Mouse (Mus musculus) embryo, embryonic 9.5 days (tissue): ENCODE measurements at regions not wholly inside any gene's neighbourhood (a gene's known extent, or its start where the extent isn't known, plus 50 kb on each side); places are given as distances from the start of the nearest gene placed in this dataset.
A peak's percentile ranks its signal among the peaks of the same experiment; 100 is the strongest.

Experiments used
- DNase-seq: peaks from one replicate; pipeline ENCODE4 v3.0.0-alpha.2; 2017; ENCODE audit errors: extremely low spot score

DNA sequence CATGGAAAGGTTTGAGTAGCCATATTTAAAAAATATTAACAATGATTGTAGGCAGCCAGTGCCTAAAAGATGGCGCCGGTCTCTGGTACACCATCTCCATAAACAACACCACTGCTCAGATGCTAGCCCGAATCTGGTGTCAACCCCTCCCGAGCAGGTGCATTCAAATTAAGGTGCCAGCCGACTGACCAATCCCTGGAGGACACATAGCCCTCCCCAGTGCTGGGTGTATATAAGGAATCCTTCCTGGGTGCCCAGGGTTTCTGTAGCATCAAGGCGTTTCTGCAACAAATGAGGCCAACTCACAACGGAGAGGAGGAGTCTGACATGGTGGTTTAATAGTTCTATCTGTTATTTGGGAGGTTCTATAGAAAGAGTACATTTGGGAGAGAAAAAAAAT, 1219.6 kb downstream of the Gsdmc2 start:
- DNase-seq = no peak

DNA sequence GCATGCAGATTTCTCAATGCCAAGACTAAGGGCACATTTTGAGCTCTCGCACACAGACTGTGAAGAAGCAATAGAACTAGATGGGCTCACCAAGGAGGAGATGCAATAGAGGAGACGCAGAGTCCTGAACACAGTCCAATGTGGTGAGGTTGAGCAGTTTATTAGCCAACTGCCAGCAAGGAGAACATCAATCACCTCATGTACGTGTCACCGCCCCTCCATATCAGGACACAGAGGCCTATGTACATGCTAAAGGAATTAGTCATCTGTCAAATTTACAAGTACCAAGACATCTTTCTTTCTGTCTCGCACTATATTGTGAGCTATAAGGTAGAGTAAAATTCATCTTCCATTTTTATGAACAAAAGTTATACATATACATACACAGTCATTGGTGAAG, 1228.9 kb downstream of the Gsdmc2 start:
- DNase-seq = no peak

DNA sequence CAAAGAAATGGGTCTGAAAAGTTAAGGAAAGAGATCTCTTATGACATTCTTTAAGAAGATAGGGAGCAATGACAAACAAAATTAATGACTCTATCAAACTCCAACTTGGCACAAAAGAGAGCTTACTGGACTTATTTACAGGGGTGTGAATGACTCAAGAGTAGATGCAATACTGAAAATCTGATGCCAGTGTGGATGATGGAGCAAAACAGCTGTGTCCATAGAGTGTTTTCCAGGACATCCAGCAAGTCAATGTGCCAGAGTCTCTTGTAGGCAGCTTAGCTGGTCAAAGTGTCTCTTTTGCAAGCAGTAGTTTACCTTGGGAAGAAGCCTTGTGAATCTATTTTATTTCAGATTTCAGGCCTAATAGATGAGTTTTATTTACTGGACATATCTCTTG, 1248.2 kb downstream of the Gsdmc2 start:
- DNase-seq = no peak

DNA sequence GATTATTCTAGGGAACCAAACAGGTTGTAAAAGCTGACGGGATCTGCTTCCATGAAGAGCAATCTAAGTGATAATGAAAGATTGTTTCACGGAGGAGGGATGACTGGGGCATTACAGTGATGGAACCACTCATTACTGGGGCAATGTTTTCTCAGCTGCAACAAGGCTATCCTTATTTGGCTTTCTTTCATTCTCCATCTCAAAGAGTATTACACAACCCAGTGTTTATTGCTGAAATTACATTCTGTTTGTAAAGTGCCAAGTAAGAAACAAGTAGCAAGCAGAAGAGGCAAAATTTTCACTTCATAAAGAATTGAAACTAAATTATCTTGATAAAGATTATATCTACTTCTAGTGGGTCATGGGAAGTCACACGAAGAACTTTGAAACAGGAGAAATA, 1256.4 kb downstream of the Gsdmc2 start:
- no peak for DNase-seq

DNA sequence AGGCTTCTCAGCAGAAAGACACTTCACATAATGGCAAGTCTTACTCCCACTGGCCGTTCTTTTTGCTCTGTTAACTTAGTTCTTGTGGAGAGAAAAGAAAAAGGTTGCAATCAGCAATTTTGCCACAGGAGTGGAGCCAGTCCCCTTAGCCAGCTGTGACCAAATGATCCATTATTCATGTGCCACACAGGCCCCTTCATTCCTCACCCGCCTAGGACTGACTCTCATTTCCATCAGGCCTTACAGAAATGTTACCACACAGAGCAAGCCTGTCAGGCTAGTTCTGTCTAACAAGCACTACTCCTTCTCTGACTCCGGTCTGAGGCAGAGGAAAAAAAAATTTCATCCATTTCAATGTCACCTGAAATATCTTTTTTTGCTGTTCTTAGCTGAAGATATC, 1266.2 kb downstream of the Gsdmc2 start:
- DNase-seq = no peak

DNA sequence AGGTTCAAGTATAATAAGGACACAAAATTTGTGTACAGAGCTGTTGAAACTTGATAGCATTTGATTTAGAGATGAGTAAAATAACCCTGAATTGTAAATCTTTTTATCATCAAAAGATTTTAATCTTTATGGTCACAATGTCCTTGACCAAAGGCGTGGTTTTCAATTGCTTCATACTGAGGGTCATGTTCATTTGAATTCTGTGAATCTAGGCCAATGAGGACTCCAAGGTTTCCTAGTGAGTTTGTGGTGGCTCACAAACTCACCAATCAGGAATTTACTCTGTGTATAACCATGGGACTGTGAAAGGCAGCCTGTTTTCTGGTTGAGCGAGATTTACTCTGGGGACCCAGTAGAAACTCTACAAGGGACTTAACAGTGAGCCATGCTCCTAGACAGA, 1269.2 kb downstream of the Gsdmc2 start:
- DNase-seq = no peak

DNA sequence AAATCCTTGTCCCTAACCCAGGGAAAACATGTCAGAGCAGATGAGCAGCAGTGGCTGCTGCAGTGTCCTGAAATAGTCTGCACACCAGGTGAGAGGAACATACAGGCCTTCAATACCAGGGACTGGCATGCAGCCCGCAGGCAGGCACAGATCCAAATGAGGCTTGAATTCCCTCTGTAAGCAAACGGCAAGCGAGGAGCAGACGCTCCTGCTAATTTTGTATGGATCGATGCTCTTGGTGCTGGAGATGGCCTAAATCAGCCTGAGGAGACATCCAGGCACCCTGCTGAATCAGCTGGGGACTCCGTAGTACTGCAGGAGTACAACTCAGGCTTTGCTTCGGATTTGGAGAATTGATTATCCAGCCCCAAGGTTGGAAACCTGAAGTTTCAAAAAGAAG, 1273.2 kb downstream of the Gsdmc2 start:
- no peak for DNase-seq

DNA sequence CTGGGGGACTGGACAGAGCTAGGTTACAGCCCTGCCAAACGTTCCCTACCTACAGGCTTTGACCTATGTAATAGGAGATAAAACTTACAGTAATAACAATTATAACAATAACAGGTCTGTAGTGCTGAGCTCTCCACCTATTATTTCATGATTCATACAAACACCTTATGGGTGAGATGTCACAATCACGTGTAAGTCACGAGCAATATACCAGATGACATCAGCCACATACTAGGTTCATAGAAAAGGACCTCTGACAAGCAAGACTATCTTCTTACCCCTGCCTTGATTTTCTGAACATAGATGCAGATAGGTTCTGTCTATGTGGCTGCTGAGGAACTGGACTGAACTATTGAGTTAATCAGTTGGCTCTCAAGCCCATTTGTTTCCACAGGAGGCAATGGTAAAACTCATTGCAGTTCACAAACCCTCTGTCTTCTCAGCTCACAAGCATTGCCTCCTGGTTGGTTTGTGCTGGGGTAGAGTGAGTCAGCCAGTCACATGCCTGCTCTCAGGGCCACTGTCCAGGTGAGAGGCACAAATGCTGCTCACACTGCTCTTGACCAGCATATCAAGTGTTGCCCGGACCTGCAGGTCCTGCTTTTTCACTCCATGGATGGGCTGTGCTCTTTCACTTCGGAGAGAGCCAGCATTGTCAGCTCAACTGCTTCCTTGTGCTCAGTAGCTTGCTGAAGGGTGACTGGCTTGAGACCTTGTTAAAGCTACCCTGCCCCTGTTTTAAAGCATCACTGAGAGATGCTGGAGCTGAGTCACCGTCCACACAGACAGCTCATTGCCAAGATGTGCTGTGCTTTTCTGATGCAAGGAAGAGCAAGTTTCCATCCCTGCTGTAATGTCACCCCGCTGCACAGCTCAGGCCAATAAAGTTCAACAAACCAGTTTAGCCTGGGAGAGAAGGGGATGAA, 1275.9 kb downstream of the Gsdmc2 start:
- no peak for DNase-seq

DNA sequence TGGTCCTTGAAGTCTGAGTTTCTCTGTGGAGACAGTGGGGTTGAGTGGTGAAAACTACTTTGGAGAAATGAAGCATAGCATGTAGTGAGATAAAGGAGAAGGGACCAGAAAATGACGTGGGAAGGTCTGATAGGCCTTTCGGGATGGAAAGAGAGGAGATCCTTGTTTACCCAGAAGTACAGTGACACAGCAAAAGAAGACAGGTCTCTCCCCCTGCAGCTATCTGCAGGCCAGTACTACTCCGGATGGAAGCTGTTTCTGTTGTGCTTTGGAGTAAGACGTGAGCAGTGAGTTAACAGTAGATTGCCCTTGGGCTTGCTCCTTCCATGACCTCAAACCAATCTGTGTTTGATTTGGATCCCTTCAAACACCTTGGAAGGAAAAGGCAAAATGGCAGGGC, 1277.5 kb downstream of the Gsdmc2 start:
- no peak for DNase-seq

DNA sequence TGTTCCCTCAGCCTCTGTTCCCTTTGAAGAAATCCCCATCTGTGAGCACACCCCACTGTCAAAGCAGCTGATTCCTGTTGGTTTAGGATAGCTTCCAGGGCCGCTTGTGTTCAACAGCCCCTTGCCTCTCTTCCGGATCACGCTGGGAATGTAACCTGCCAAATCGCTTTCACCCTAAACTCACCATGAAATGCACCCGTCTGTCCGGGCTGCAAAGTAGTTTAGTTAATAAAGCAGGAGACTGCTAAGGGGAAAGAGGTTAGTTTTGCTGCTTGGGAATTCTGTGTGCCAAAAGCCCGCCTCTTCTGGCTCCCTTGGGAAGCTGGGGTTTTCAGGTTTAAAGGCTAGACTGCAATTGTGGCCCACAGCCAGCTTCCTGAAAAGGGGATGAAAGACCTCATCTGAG, 1278.9 kb downstream of the Gsdmc2 start:
- DNase-seq = peak; percentile 15

DNA sequence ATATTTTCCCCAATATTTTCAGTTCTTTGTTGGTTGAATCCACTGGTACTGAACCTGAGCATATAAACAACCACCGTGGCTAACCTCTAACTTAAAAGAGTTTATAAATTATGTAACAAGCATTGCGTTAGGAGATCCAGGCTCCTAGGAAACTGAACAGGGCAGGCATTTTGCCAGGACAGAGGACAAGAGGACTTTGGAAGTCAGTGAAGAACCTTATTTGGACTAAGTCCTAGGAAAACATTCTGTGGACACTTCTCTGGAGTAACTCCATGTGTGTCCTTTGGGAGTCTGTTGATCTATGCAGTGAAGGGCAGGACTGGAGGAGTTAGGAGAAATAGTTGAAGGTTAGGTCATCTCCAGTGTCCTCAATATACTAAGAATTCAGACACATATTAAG, 1311.7 kb downstream of the Gsdmc2 start:
- no peak for DNase-seq

DNA sequence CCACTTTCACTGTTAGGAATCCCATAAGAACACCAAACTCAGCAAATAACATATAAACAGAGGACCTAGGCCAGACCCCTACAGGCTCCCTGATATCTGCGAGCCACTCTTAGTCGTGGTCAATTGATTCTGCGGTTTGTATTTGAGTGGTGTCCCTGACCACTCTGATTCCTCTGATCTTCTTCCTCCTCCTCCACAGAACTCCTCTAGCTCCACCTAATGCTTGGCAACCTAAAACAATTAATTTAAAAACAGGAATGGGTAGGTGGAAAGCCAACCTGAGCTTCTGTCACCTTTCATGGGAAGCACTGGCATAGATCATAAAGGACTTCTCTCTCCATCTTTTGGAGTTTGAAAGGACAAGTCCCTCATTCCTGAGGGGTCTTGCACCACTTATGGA, 1316.0 kb downstream of the Gsdmc2 start:
- no peak for DNase-seq

DNA sequence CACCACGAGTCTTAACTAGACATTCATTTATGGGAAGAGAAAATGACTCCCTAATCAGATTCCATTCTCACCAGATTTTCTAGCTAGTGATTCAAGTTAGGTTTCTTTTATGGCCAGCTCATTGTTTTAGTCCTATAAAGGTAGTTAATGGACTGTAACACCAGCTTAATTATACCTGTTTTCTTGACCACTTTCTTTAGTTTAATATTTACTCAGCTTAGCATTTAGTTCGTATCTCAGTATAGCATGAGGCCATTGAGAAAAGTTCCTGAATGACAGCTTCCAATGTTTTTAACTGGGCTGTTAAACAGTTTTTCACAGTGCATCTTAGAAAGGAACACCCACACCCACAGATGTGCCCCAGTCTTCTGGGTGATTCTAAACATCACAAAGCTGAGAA, 1320.3 kb downstream of the Gsdmc2 start:
- DNase-seq = no peak

DNA sequence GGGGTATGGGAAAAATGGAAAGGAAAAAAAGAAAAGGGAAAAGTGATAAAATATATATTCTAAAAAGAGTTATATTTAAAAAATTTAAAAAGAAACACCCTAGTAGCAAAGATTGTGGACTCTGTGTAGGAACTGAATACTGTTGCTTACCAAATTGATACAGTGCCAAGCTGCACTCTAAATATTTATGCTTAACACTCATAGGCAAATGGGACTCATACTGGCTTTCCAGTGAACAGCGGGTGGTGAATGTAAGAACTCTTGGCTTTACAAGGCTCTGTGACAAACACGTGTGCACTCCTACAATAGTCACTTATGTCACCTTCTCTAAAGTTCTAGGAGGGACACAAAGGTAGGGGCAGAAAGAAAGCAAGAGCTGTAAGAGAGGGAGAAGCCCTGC, 1320.8 kb downstream of the Gsdmc2 start:
- DNase-seq = no peak

DNA sequence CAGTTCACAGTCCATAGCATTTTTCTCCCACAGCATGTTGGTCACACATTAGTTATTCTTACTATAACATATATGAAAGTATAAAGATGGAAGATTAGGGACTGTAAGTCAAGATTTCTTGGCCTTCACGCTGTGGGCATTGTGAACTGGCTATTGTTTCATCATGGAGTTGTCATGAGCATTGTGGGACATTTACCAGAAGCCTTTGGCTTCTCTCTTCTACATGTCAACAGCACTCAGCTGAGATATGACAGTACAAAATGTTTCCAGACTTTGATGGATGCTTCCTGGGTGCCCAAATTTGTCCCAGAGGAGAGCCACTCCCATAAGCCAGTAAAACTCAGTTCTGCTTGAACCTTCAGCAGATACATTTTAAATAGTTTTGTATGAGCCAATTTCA, 1331.5 kb downstream of the Gsdmc2 start:
- DNase-seq = no peak

DNA sequence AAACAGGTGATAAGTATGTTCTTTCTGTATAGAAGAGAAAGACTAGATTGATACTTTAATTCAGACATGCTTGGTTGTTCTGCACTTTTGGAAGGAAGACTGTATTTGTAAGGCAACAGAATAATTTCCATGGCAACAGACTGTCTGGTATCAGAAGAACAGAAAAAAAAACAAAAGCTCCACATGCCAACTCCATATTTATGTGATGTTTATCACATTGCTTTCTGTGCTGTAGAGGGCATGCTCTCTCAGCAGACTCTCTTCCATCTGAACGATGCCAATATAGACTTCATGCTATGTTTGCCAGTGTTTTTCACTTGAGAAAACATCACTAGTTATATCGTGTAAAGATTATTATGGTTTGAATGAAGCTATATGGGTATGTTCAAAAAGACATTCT, 1333.5 kb downstream of the Gsdmc2 start:
- DNase-seq = no peak

DNA sequence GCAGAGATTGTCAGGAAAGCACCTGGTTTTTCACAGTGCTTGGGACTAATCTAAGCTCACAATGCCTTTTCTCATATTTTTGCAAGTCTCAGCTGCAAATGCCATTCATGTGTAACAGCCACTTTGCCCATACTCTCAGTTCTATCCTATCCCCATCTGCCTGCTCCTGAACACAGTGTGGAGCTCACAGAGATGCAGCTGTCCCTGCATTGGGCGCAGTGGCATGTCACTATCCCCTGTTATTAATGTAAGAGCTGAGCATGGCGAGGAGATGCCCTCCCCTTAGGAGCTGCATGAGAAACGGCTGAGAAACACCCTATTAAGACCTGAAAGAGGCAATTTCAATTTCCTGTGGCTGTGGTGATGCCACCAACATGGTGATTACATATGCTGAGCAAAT, 1341.1 kb downstream of the Gsdmc2 start:
- no peak for DNase-seq

DNA sequence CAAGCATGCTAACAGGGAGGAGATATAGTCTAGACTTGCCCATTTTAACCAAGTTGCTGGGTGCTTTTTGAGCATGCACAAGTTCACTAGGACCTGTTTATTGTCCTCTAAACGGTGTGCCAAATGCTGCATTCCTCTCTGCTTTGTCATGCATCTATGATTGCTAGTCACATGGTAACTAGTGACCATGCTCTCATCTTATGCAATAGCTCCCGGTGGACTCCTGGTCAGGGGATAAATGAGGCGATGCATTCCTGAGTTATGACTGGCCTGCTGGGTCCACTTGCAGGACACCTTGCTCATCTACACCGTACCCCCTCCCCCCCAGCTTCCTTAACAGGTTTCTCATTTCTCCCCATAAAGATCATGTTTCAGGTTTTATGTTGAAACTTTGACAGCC, 1344.0 kb downstream of the Gsdmc2 start:
- no peak for DNase-seq

DNA sequence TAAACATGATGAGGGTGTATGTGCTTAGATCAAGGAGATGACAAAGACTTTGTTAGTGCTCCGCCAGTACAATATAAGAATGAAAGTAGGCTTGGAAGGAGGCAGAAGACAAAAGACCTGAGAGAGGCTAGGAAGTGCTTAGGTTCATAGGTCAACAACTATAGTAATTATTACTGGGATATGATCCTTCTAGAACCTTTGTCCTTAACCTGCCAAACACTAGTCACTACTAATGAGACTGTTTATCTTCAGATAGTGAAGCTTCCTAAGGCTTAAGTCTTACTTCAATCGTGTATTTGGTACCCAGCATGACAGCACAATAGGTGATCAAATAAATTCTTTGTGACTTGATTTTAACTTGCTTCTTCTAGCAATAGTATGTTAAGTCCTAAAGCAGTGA, 1344.5 kb downstream of the Gsdmc2 start:
- no peak for DNase-seq

DNA sequence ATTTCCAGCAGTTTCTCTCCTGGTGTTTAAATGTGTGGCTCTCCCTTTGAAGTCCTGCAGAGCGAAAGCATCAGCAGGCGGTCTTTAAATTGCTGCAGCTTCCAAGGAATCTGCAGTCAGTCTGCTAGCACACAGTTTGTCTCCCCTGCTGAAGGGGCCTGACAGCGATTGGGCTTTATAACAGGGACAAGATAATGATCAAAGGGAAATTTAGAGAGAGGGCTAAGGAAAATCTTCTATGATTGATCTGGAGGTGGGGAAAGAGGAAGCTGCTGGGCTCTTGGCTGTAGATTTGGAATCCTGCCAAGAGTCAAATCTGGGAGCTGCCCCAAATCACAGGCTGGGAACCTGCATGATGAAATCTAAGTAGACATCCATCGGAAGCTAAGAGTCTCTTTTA, 1348.8 kb downstream of the Gsdmc2 start:
- DNase-seq = peak; percentile 51

DNA sequence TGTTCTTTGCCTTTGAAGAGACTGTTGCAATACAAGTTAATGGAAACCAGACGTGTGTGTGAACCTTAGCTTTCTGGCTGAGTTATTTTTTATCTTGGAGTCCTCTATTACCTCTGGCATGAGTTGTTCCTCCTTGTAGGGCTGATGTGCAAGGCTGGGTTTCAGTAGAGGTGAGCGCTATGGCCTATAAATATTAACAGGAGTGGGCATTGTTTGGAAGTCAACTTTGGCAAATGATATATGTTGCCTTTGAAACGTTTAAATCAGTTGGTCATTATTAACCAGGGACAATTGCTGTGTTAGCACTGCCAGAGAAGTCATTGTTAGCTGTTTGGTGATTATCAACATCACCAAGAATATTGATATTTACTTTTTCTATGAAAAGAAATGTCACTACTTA, 1352.6 kb downstream of the Gsdmc2 start:
- DNase-seq = no peak

DNA sequence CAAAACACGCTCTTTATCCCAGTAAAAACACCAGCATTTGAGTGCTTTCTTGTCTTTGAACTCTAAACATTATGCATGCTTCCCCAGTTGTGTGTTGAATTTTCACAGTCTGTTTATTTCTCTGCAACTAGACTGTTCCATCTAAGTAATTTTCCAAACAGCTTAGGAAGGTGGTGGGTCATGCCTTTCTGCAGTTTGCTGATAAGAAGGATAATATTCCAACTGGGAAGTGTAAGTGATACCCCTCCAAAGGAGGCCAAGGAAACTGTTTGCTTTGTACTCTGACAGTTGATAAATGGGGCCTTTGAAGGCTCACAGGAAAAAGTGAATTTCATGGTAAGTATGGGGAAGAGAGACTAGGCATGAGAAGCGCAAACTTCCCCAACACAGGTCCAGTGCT, 1354.4 kb downstream of the Gsdmc2 start:
- no peak for DNase-seq

DNA sequence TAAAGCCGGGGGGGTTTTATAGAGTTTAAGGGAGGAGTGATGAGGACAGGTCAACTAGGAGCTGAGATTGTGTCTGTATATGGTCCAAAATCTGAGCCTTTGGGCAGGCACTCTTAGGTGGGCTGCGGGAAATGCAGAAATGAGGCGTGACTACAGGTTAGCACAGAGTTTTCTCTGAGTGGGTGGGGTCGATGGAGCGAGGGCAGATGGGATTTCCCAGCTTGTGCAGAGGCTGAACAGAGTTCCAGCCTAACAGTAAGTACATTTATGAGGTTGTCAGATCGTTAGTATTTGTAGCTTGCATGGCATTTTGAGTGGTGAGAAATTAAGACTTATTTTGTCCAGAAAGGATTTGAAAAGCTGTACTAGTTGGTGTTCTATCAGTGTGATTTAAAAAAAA, 1358.4 kb downstream of the Gsdmc2 start:
- no peak for DNase-seq

DNA sequence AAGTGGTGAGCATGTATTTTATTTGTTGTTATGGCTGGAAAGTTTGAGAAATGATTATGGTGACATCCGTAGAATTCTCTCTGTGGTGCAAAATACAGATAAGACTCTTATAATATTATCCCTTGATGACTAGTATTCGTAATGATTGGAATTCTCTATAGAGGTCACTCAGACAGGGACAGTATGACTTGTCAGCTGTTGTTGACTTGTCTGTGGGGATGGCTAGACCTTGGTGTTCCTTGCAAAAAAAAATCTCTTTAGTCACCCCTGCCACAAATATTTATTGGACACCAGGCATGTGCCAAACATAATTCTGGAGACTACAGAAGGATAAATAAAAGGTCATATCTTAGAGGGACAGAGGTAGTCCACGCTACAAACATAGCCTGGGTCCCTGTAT, 1360.6 kb downstream of the Gsdmc2 start:
- no peak for DNase-seq
